Mouse (Mus musculus): ENCODE results near the gene Adipor2. TPM values are rescaled to one million over a fixed set of nuclear protein-coding genes. Genes with fewer than 3 reads are reported as not detected.

The Adipor2 gene
- polyA plus RNA-seq, 1 experiment from 2014 or later: 19.9 TPM

DNA sequence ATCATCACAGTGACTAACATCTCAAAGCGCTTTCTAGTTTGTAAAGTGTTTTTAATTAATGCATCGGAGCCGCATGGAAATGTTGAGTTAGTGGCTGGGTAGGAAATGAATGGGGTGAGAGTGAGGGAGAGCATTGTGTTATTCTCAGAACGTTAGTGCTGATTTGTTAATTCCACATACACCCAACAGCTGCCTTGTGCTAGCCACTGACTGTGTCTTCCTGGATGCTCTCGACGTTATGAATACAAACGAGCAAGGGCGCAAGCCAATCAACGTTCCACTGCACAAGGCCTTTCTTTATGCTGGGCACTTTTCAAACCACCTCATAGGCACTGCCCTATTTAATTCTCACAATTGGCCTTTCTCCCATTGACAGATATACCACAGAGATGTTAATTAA lies 98.8 kb downstream of the Adipor2 start:
- whole genome bisulfite sequencing: 33% methylated on average over 9 of the region's 9 CpGs
- DNase-seq (ENCODE audit: low spot score): peak; percentile 68
- H3K27ac ChIP-seq (ENCODE audit: low read depth, low read length): peak overlapping the region; percentile 13; the same call in 1 of the 2 replicates

DNA sequence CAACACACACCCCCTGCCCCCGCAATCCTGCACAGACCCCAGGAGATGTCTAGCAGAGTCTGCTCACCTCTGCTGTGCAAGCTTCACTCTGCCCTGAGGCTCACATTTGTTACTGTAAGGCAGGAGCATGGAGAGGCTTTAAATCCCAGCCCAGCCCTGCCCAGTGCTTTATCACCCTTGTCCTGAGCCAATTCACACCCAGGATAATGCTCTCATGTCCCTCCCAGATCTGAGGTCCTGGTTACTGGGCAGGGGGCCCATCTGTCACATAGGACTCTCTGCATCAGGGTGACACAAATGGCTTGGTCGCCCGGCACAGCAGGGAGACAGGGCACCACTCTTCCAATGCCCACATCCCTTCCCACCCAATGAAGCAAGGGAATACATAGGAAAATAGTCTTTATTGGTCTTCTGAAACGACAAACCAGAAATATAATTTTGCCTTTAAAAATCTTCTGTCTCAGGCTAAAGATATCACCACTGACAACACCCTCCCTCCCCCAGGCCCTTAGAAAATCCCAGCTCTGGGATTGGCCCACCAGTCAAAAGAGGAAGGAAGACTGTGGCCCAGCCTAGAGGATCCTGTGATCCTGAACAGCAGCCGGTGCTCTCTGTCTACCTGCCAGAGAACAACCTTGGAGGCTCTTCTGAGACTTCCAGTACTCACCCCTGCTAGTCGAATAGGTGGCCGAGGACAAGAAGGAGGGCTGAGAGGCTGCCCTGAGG lies 102.6 kb downstream of the Adipor2 start:
- no peaks in the 10 kb centered on the region for H3K9me3 ChIP-seq (ENCODE audit: control insufficient read depth, low read length)
- no peak overlapping the region for H3K4me3 ChIP-seq (ENCODE audit: low read depth, low read length)
- no peak overlapping the region for H3K27ac ChIP-seq (ENCODE audit: low read depth, low read length)
- WGBS: 65% methylated on average over 7 of the region's 7 CpGs
- H3K4me1 ChIP-seq (replicated peaks; ENCODE audit: control insufficient read depth, insufficient read depth, low read length): peaks cover 2% of the 10 kb centered on the region
- H3K36me3 ChIP-seq (ENCODE audit: control insufficient read depth, insufficient read depth, low read length): no peaks in the 10 kb centered on the region
- no peaks in the 10 kb centered on the region for H3K27me3 ChIP-seq (ENCODE audit: control insufficient read depth, insufficient read depth, low read length)
- H3K9ac ChIP-seq (ENCODE audit: low read length): no peak overlapping the region
- no peak for ATAC-seq (replicated peaks; ENCODE audit: low FRiP score)
- no peak for DNase-seq (ENCODE audit: low spot score)
- no peak overlapping the region for H3K4me2 ChIP-seq (ENCODE audit: low read depth, low read length, severe bottlenecking)

More for the DNA sequence above, 98.8 kb downstream of the Adipor2 start:
- H3K36me3 ChIP-seq (ENCODE audit: control insufficient read depth, insufficient read depth, low read length): no peaks in the 10 kb centered on the region
- H3K27me3 ChIP-seq (ENCODE audit: control insufficient read depth, insufficient read depth, low read length): no peaks in the 10 kb centered on the region
- H3K9ac ChIP-seq (ENCODE audit: low read length): no peak overlapping the region
- no peak overlapping the region for H3K4me2 ChIP-seq (ENCODE audit: low read depth, low read length, severe bottlenecking)
- no peaks in the 10 kb centered on the region for H3K9me3 ChIP-seq (ENCODE audit: control insufficient read depth, low read length)
- H3K4me1 ChIP-seq (replicated peaks; ENCODE audit: control insufficient read depth, insufficient read depth, low read length): peaks cover 2% of the 10 kb centered on the region
- H3K4me3 ChIP-seq (ENCODE audit: low read depth, low read length): no peak overlapping the region
- ATAC-seq (replicated peaks; ENCODE audit: low FRiP score): peak; percentile 92

DNA sequence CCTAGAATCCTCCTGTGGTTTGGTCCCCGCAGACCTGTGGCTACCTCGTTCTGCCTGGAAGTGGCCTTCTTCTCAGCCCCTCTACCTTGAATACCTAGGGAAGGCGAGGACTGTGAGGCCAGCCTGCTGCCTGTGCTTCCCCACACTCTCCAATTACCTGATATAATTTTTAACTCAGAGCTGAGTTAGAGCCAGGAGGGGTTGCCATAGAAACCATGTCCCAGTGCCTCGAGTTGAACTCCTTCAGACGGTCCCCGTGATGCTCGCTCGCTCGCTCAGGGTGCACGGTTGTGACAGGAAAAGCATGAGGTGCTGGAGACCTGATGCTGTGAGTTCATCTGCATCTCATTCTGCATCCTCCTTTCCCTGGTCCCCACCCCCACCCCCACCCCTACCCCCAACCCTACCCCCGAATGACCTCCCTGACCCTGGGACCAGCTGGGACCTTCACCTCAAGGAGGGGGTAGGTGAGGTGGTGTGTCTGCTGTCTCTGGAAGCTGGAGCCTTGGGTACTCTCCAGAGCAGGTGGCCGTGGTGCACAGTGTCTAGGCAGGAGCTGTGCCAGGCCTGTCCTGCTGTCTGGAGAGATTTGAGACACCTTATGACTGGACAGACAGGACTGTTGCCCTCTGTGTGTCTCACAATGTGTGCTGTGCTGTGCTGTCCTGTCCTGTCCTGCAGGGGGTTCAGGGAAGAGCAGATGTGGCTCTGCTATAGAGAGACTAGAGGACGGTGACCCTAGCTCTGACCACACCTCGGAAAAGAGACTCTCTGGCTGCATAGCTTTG lies 103.7 kb downstream of the Adipor2 start:
- no peak; the same call in 1 of the 2 replicates for ATAC-seq (replicated peaks; ENCODE audit: low FRiP score)
- Histone ChIP-seq H3K9ac (ENCODE audit: low read length) (no peak overlapping the region), H3K27me3 (ENCODE audit: control insufficient read depth, insufficient read depth, low read length) (no peaks in the 10 kb centered on the region), H3K9me3 (ENCODE audit: control insufficient read depth, low read length) (no peaks in the 10 kb centered on the region), H3K4me2 (ENCODE audit: low read depth, low read length, severe bottlenecking) (no peak overlapping the region), H3K4me3 (ENCODE audit: low read depth, low read length) (no peak overlapping the region), H3K36me3 (ENCODE audit: control insufficient read depth, insufficient read depth, low read length) (no peaks in the 10 kb centered on the region), H3K27ac (ENCODE audit: low read depth, low read length) (no peak overlapping the region), H3K4me1 (replicated peaks; ENCODE audit: control insufficient read depth, insufficient read depth, low read length) (peaks cover 2% of the 10 kb centered on the region)
- no peak for DNase-seq (ENCODE audit: low spot score)
- WGBS: 66% methylated on average over 14 of the region's 14 CpGs

DNA sequence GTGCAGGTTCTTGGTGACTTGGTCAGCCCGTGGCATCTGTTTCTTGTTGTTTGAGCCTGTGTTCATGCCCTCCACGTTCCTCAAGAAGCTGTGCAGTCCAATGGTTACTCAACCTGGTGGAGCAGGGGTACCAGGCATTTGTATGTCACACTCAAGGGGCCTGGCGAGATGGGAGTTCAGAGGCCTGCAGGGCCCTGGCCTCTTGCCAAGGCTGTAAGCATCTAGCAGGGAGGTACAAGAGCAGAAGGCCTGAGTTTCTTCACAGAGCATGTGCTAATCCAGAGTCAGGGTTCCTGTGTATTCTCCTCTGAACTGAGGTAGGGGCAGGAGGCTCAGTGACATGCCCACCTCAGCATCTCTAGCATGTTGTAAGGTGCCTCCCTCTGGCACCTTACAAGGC lies 104.4 kb downstream of the Adipor2 start:
- Histone ChIP-seq H3K9me3 (ENCODE audit: control insufficient read depth, low read length) (no peaks in the 10 kb centered on the region), H3K4me3 (ENCODE audit: low read depth, low read length) (no peak overlapping the region), H3K9ac (ENCODE audit: low read length) (no peak overlapping the region), H3K27ac (ENCODE audit: low read depth, low read length) (no peak overlapping the region), H3K27me3 (ENCODE audit: control insufficient read depth, insufficient read depth, low read length) (no peaks in the 10 kb centered on the region), H3K4me2 (ENCODE audit: low read depth, low read length, severe bottlenecking) (no peak overlapping the region), H3K4me1 (replicated peaks; ENCODE audit: control insufficient read depth, insufficient read depth, low read length) (peaks cover 2% of the 10 kb centered on the region), H3K36me3 (ENCODE audit: control insufficient read depth, insufficient read depth, low read length) (no peaks in the 10 kb centered on the region)
- DNase-seq (ENCODE audit: low spot score): no peak
- no peak for ATAC-seq (replicated peaks; ENCODE audit: low FRiP score)
- WGBS: 77% methylated on average over 3 of the region's 3 CpGs

DNA sequence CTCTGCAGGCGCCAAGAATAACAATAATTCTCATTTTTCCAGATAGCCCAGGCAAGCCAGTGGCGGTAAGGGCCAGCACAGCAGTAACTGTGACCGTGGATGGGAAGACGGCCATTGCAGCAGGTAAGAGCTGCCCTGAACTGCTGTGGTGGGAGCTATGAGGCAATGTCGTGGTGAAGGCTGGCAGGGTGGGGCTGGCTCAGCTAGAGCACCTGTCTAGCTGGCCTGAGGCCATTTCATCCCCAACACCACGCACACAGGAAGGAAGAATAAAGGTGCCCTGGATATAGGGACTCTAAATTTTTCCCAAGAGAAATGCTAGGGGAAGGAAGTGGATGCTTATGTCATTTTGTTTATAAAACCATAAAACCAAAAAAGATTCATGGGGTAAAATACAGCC lies 105.1 kb downstream of the Adipor2 start:
- WGBS: 86% methylated on average over 6 of the region's 6 CpGs
- no peak overlapping the region for H3K27ac ChIP-seq (ENCODE audit: low read depth, low read length)

DNA sequence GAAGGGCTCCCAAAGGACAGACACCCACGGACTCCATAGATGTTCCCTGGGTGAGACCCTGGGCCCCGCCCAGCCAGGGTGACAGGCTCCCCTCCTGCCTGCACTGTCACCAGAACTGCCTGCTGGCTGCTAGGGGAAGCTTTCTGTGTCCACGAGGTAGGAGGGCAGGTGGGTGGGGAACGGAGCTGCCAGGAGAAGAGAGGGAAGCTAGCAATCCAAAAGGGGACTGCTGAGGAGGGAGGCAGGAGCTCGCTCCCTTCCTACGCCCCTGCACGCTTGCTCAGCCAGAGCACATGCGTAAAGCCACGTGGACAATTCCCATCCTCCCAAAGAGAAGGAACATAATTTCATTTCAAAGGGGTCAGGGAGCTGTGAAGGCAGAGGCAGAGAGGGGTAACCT lies 107.3 kb downstream of the Adipor2 start:
- Histone ChIP-seq H3K4me2 (ENCODE audit: low read depth, low read length, severe bottlenecking) (no peak overlapping the region), H3K27ac (ENCODE audit: low read depth, low read length) (no peak overlapping the region), H3K4me1 (replicated peaks; ENCODE audit: control insufficient read depth, insufficient read depth, low read length) (no peaks in the 10 kb centered on the region; the same call in 1 of the 2 replicates), H3K27me3 (ENCODE audit: control insufficient read depth, insufficient read depth, low read length) (no peaks in the 10 kb centered on the region), H3K36me3 (ENCODE audit: control insufficient read depth, insufficient read depth, low read length) (no peaks in the 10 kb centered on the region), H3K9me3 (ENCODE audit: control insufficient read depth, low read length) (no peaks in the 10 kb centered on the region), H3K4me3 (ENCODE audit: low read depth, low read length) (no peak overlapping the region), H3K9ac (ENCODE audit: low read length) (no peak overlapping the region)
- 68% methylated on average over 9 of the region's 9 CpGs for WGBS
- no peak for DNase-seq (ENCODE audit: low spot score)
- no peak for ATAC-seq (replicated peaks; ENCODE audit: low FRiP score)

More for the DNA sequence above, 105.1 kb downstream of the Adipor2 start:
- ATAC-seq (replicated peaks; ENCODE audit: low FRiP score) (no peak), DNase-seq (ENCODE audit: low spot score) (no peak)
- no peak overlapping the region for H3K9ac ChIP-seq (ENCODE audit: low read length)
- H3K36me3 ChIP-seq (ENCODE audit: control insufficient read depth, insufficient read depth, low read length): no peaks in the 10 kb centered on the region
- no peaks in the 10 kb centered on the region; the same call in 1 of the 2 replicates for H3K4me1 ChIP-seq (replicated peaks; ENCODE audit: control insufficient read depth, insufficient read depth, low read length)
- H3K4me3 ChIP-seq (ENCODE audit: low read depth, low read length): no peak overlapping the region
- no peaks in the 10 kb centered on the region for H3K27me3 ChIP-seq (ENCODE audit: control insufficient read depth, insufficient read depth, low read length)
- no peak overlapping the region for H3K4me2 ChIP-seq (ENCODE audit: low read depth, low read length, severe bottlenecking)
- H3K9me3 ChIP-seq (ENCODE audit: control insufficient read depth, low read length): no peaks in the 10 kb centered on the region

DNA sequence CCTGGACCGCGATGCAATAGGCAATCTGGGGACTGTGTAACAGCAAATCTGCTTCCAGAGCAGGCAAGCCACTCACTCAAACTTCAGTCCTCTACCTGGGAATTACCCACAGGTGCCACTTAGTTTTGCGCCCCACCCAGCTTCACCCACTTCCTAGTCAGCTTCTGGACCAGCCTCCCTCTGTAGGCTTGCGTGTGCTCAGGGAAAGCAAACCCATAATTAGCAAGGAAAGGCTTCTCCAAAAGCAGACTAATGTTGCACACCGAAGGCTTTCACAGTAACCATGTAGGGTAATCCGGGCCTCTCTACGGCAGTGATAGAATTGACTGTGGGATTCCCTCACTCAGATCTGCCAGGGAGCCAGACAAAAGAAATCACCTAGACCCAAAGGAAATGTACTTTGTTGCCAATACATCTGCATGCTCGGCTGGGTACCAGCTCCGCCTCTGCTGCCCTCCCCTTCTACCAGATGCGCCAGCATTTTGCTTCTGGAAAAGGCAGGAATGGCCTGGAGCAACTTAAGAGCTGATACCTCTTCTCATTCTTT lies 109.6 kb downstream of the Adipor2 start:
- ATAC-seq (replicated peaks; ENCODE audit: low FRiP score) (no peak), DNase-seq (ENCODE audit: low spot score) (peak; percentile 46)
- H3K27ac ChIP-seq (ENCODE audit: low read depth, low read length): no peak overlapping the region
- no peaks in the 10 kb centered on the region; the same call in 1 of the 2 replicates for H3K4me1 ChIP-seq (replicated peaks; ENCODE audit: control insufficient read depth, insufficient read depth, low read length)
- 61% methylated on average over 10 of the region's 10 CpGs for WGBS
- H3K36me3 ChIP-seq (ENCODE audit: control insufficient read depth, insufficient read depth, low read length): no peaks in the 10 kb centered on the region
- no peak overlapping the region for H3K9ac ChIP-seq (ENCODE audit: low read length)
- no peak overlapping the region for H3K4me2 ChIP-seq (ENCODE audit: low read depth, low read length, severe bottlenecking)
- no peaks in the 10 kb centered on the region for H3K9me3 ChIP-seq (ENCODE audit: control insufficient read depth, low read length)
- no peaks in the 10 kb centered on the region for H3K27me3 ChIP-seq (ENCODE audit: control insufficient read depth, insufficient read depth, low read length)
- no peak overlapping the region for H3K4me3 ChIP-seq (ENCODE audit: low read depth, low read length)

DNA sequence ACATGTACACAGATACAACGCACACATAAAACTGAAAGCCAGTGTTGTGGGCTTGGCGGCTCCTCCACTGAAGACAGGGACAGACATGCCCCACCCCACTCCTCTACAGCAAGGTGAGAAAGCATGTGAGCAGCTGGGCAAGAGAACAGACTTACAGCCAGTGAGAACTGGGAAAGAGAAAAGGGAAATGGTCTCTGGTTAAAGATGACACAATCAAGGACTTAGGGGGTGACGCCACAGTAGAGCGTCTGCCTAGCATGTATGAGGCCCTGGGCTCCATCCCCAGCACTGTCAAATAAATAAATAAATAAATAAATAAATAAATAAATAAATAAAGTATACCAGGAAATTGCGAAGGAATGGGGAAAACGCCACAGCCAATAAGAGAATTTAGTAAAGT lies 114.2 kb downstream of the Adipor2 start:
- Histone ChIP-seq H3K36me3 (ENCODE audit: control insufficient read depth, insufficient read depth, low read length) (no peaks in the 10 kb centered on the region), H3K4me2 (ENCODE audit: low read depth, low read length, severe bottlenecking) (no peak overlapping the region), H3K9me3 (ENCODE audit: control insufficient read depth, low read length) (no peaks in the 10 kb centered on the region), H3K9ac (ENCODE audit: low read length) (no peak overlapping the region), H3K4me1 (replicated peaks; ENCODE audit: control insufficient read depth, insufficient read depth, low read length) (no peaks in the 10 kb centered on the region; the same call in 1 of the 2 replicates), H3K27ac (ENCODE audit: low read depth, low read length) (no peak overlapping the region), H3K4me3 (ENCODE audit: low read depth, low read length) (no peak overlapping the region), H3K27me3 (ENCODE audit: control insufficient read depth, insufficient read depth, low read length) (no peaks in the 10 kb centered on the region)
- DNase-seq (ENCODE audit: low spot score) (no peak), ATAC-seq (replicated peaks; ENCODE audit: low FRiP score) (no peak)
- WGBS: 92% methylated on average over 6 of the region's 6 CpGs

All from forebrain, embryonic 11.5 days (tissue).